Mouse (Mus musculus): ENCODE results near the gene Trim47. TPM values are rescaled to one million over a fixed set of nuclear protein-coding genes. Genes with fewer than 3 reads are reported as not detected.

Gene Trim47
- total RNA-seq, 2 experiments from 2014 or later = 14.6 to 23.5 TPM

DNA sequence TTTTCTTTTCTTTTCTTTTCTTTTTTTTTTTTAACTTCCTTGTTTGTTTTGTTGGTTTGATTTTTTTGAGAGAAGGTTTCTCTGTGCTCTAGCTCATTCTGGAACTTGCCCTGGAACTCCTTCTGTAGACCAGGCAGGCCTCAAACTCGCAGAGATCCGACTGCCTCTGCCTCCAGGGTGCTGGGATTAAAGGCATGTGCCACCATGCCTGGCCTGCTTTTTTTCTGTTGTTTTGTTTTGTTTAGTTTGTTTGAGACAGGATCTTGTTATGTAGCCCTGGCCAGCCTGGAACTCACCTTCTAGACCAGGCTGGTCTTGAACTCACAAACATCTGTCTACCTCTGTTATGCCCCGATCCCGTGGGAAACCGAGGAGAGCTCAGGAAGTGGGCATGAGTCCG is 37.5 kb downstream of the Trim47 start:
- DNase-seq (ENCODE audit: low spot score in 2 of 2) = no peak

DNA sequence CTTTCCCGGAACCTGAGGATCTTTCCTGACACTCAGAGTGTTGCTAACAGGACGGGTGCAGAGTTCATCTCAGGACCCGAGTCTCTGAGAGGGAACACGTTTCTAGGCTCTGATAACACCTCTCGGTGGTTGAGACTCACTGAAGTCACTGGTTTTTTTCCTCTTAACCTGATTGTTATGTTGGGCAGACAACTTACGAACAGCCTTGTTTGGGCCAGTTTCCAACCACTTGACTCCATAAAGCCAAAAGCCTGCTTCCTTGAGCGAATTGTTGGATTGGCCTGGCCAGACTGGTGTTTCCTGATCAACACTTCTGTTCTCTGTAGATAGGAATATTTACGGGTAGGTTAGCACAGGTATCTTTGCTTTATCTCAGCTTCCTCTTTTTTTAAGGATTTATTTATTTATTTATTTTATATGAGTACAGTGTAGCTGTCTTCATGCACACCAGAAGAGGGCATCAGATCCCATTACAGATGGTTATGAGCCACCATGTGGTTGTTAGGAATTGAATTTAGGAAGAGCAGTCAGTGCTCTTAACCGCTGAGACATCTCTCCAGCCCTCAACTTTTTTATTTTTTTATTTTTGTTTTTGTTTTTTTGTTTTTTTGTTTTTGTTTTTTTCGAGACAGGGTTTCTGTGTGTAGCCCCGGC is 38.1 kb downstream of the Trim47 start:
- no peak for DNase-seq (ENCODE audit: low spot score in 2 of 2)

DNA sequence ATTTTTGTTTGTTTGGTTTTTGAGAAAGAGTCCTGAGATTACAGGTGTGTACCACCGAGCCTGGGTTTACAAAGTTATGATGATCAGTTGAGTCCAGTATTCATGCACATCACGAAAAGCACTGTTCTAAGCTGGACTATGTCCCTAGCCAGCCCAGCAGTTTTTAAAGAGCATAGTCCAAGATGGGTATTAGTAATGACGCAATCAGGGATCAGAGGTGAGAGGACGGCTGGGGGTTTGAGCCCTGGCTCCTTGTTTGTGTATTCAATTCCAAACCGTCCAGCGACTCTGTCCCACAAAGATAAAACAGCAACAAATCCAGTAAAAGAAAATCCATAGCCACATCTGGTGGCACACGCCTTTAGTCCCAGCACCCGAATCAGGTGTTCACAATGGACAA is 38.8 kb downstream of the Trim47 start:
- DNase-seq (ENCODE audit: low spot score in 2 of 2) = no peak

DNA sequence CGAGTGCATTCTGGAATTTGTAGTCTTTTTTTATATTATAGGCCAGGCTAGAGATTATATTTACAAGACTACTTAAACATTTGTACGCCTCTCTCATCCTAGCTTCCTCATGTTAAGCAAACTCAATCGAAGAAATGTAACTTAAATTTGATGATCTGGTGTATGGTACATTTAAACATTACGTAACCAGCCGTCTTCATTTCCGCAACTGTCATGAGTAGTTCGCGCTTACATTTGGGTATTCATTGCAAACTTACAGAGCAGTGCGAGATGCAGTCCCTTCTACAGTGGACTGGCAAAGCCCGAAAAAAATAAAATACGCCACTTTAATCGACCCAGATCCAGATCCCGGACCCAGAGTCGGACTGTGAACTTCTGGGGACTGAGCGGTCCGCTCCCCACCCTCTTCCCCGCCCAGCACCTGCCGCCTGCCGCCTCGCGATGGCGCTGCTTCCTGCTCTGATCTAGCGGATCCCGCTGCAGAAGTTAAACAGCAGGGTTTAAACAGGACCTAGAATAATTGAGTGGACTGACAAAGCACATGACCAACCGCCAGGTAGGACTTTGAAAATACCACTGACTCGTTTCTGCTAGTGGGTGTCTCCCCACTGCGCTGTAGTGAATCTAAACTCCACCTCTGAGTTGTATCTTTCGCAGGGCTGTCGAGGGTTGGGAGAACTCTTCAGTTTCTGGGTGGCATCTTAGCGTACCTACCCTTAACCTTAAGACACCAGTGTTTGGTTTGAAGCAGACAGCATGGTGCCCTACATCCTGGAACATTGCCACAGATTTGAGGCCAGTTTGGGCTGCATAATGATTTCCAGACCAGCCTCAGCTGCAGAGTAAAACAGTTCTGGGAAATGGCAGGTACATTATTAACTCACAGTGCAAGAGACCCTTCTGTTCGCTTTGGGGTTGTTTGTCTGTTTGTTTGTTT is 39.5 kb downstream of the Trim47 start:
- peak; percentile 86 to 91 for DNase-seq (ENCODE audit: low spot score in 2 of 2)

GRCm38 (mm10) chr11:116086258-116087193 is 40.5 kb downstream of the Trim47 start, which contains the start of gene Wbp2:
TSS of gene Wbp2 (minus strand) at chr11:116086995.
- peak; percentile 89 to 91 for DNase-seq (ENCODE audit: low spot score in 2 of 2)

DNA sequence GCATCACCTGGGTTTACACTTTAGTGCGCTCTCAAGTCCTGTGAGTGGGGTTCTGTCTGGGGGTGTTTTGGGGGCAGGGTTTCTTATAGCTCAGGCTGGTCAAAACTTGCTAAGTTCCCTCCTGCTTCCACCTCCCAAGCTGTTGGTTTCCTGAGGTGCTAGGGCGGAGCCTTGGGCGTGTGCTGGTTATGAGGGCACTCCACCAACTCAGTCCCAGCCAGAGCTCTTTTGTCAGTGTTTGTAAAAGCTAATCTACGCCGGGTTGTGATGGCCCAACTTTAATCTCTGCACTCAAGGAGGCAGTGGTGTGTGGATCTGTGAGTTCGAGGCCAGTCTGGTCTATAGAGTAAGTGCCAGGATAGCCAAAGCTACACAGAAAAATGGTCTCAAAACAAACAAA is 42.8 kb downstream of the Trim47 start:
- DNase-seq (ENCODE audit: low spot score in 2 of 2) = no peak

DNA sequence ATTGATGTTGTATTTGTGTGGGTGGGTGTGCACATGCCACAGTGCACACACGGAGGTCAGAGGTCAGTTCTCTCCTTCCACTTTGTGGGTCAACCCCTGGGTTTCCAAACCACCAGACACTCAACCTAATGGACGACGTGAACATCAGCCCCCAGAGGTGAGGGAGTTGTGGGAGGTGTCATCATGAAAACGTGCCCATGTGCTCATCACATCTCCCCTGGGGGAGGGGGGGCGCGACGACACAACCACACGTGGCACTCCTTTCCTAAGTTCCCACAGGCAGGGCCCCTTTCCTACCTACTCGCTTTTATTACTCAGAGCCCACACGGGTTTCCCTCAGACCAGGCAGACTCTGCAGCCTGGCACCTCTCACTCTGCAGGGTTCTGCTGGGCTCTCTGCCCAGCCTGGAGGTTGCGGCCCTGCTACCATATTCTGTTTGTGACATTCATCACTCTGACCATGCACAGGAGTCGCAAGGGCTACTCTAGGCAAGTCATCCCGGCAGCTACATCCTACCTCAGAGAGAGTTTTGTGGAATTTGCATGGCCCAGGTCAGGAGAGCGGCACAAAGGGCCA is 43.8 kb downstream of the Trim47 start:
- no peak for DNase-seq (ENCODE audit: low spot score in 2 of 2)

DNA sequence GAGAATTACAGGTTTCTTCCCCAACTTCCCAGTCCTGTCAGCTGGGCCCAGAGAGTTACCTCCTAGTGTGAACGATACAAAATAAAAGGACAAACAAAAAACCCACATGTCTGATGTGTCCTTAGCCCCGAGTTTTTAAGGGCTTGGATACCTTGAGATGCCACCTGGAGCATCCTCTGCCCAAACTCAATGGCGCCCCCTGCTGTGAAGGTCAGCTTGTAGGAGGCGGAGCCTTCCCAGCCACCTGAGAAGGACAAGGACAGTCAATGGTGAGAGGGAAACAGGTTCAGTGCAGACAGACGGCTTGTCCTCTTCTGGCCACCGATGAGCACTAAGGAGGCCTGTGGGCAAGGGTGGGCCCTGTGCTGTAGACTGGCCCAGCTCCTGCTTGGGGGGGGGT is 45.9 kb downstream of the Trim47 start:
- peak; percentile 37 to 59 for DNase-seq (ENCODE audit: low spot score in 2 of 2)

DNA sequence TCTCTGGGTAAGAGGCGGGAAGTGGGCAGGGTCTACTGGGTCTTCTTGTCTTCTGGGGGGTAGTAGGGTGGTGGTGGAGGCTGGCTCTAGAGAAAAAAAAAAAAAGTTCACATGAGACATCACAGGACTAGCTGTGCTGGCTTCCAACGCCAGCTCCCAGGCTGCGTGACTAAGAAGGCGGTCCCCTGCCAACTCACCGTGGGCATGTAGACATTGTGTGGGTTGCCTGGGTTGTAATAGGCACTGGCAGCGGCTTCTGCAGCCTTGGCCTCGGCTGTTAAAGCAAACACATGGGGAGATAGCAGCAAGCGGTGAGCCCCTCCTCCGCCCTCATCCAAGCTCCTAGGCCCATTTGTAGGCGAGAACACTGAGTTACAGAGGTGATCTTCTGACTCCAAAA is 47.5 kb downstream of the Trim47 start:
- DNase-seq (ENCODE audit: low spot score in 2 of 2) = no peak

- DNase-seq (ENCODE audit: low spot score in 2 of 2) = no peak
Observed at GRCm38 (mm10) chr11:116078676-116079320, 48.2 kb downstream of the Trim47 start.

DNA sequence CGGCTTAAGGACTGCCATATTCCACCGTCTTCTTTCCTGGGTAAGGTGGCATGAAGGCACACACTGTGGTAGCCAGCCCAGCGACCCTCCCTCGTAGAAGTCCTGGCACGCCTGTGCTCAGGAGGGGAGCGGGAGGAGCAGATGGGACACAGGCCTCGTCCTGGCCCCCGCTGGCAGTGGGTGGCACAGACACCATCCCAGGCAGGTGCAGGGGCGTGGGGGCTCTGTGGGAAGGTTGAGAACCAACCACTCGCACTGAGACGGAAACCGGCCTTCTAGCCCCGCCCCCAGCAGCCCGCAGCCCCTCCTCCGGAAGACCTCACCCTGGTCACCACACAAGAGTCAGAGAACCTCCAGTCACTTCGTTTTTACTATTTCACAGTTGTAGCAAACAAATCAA is 48.8 kb downstream of the Trim47 start:
- DNase-seq (ENCODE audit: low spot score in 2 of 2) = no peak

DNA sequence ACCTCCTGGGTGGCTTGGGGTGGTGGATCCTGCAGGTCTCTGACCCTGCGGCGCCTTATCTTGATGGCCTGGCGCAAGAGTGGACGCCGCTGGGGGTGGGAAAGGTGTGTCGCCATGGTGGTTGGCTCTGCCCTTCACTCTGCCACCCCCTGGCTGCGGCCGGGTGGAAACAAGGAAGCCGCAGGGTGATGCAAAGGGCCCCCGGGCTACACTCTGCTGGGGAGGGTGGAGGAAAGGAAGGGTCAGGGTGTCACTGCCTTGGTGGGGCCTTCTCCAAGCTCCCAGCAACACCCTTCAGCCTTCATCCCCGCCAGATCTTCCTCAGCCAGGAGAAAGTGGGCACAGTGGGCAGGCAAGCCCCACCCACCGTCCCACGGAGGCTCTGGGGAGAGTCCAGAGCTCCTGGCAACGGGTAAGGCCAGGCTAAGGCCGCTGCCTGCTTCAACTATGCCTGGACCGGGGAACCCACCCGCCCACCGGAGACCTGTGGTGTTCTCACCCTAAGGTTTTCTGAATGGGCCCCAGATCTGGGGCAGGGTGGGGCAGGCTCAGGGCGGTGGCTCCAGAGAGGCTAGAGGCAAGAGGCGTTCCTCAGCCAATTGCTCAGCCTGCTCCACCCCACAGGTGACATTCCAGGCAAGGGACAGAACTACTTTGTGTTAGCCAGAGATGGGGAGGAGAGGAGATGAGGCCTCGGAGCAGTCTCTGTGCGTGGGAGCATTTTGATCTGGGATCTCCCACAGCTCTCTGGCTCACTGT is 49.4 kb downstream of the Trim47 start, which contains the start of gene Unc13d:
Gene Unc13d (minus strand): TSS at position 516 of the 759 bp plus-strand sequence.
- DNase-seq (ENCODE audit: low spot score in 2 of 2) = no peak

DNA sequence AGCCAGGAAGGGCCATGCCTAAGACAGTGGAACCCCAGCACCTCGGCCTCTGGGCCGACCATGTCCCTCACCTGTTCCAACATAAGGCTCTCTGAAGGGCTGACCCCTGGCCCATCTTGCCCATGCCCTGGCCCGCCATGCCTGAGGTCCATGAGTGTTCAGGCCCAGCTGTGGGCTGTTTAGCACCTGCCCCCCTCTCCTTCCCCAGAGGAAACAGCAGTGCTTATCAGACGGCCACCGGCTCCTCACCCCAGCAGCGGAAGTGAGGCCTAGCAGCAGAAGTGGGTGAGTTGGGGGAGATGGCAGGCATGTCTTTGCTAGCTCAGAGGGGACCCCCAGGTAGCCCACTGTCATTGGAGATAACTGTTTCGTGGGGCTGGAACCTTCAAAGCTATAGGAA is 50.2 kb downstream of the Trim47 start:
- no peak for DNase-seq (ENCODE audit: low spot score in 2 of 2)

DNA sequence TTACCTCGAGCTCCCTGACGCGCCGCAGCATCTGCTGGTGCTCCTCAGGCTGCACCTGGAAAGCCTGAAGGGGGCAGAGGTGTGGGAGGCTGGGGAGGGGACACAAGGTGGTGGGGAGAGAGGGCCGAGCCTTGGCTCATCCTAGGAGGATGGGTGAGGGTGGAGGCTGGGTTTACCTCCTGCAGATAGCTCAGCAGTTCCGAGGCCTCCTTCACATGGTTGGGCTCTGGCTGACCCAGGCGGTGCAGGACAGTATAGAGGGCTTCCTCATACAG is 50.8 kb downstream of the Trim47 start:
- DNase-seq (ENCODE audit: low spot score in 2 of 2) = no peak

- DNase-seq (ENCODE audit: low spot score in 2 of 2) = no peak
Observed at GRCm38 (mm10) chr11:116075539-116076265, 51.3 kb downstream of the Trim47 start.

DNA sequence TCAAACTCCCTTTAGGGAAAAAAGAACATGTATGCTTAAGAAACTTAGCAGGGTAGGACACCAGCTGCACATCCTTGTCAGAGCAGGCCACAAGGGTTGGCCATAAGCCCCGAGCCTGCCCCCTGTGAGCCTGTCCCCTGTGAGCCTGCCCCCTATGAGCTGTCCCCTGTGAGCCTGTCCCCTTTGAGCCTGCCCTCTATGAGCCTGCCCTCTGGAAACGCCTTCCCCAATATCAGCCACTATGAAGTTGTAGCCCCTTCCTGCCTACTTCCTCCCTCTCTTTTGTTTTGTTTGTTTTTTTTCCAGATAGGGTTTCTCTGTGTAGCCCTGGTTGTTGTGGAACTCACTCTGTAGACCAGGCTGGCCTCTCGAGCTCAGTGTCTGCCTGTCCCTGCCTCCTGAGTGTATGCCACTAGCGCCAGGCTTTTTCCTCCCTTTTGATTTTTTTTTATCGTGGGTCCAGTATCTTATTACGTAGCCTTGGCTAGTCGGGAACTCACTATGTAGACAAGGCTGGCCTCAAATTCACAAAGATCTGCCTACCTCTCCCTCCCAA is 52.5 kb downstream of the Trim47 start:
- no peak for DNase-seq (ENCODE audit: low spot score in 2 of 2)

- no peak for DNase-seq (ENCODE audit: low spot score in 2 of 2)
Observed at GRCm38 (mm10) chr11:116072608-116073007, 54.4 kb downstream of the Trim47 start.

GRCm38 (mm10) chr11:116071510-116071909 is 55.5 kb downstream of the Trim47 start:
- DNase-seq (ENCODE audit: low spot score in 2 of 2) = no peak

DNA sequence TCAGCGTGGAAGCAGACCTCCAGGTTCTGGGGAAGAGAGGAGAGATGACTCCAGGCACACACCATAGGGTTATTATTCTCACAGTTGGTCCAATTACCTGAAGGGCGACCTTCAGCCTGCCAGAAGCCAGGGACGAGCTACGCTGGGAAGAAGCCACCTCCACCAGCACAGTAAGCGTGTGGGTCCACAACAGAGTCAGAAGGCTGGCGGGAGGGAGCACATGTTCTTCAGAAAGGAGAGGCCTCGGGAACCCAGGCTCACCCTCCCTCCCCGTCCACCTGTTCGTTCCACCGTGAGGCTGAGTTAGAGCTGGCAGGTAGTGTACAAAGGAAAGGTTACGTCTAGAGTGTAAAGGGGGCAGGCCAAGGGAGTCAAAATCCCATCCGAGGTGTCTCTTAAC is 61.7 kb downstream of the Trim47 start:
- no peak for DNase-seq (ENCODE audit: low spot score in 2 of 2)

Measured in adrenal gland, adult 18-20 months (tissue).